Mouse (Mus musculus) heart, adult 10 weeks (tissue): ENCODE results near the gene Rusc2. TPM values are rescaled to one million over a fixed set of nuclear protein-coding genes. Genes with fewer than 3 reads are reported as not detected.

ENCODE experiments used
- polyA plus RNA-seq: library from polyadenylated mRNA; stranded (reverse); fragments of 350-450 nt; fragmentation: Illumina TruSeq; extraction: RNeasy Lipid Tissue Mini Kit (QIAGEN cat#74804); gene quantifications from one replicate; pipeline ENCODE4 v1.2.3, GENCODE M21; 2014; ENCODE audit warnings: low read depth, low replicate concordance

The Rusc2 gene
- 28.7 TPM for polyA plus RNA-seq

GRCm38 (mm10) chr4:43381408-43382154 is at the start of gene Rusc2:
Rusc2 (plus strand) TSS chr4:43381979.

GRCm38 (mm10) chr4:43428946-43429345 is 47.2 kb downstream of the Rusc2 start, which contains the start of gene Fam166b:
Fam166b (minus strand) TSS chr4:43429134.

DNA sequence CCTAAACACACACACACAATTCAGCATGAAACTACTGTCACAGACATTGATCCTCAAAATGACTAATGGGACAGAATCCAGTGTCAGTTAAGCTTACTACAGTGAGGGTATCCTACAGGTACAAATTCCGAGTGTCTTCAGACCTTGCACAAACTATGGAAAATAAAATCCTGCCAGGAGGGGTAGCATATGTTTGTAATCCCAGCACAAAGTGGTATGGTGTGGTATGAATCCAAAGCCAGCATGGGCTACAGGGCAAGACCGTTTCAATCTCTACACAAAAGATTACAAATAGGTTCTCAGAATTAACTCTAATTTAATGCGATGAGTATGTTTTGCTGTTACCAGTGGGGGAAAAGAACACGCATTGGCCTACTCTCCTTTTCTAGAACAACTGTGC is 59.9 kb downstream of the Rusc2 start, which contains the start of gene Tesk1:
Gene Tesk1, plus strand, starts transcription at position 301 of the 400 bp plus-strand sequence.

GRCm38 (mm10) chr4:43454041-43454836 is 72.5 kb downstream of the Rusc2 start, which contains the start of gene Cd72:
Cd72 (minus strand) TSS chr4:43454628.

Other genes with a start within 250 kb of the Rusc2 start
- gene Atp8b5, start 114.8 kb upstream of the Rusc2 start, polyA plus RNA-seq: 0.18 TPM
- not detected for gene Fam166b, start 47.2 kb downstream of the Rusc2 start, polyA plus RNA-seq
- gene Tesk1, start 60.0 kb downstream of the Rusc2 start, polyA plus RNA-seq: 33.9 TPM
- 2.3 TPM for gene Cd72, start 72.6 kb downstream of the Rusc2 start, polyA plus RNA-seq
- gene Sit1, start 101.8 kb downstream of the Rusc2 start, polyA plus RNA-seq: not detected
- 48.0 TPM for gene Ccdc107, start 110.9 kb downstream of the Rusc2 start, polyA plus RNA-seq
- gene Arhgef39, start 117.7 kb downstream of the Rusc2 start, polyA plus RNA-seq: 1.3 TPM
- 0.92 TPM for gene Car9, start 125.0 kb downstream of the Rusc2 start, polyA plus RNA-seq
- gene Tpm2, start 141.8 kb downstream of the Rusc2 start, polyA plus RNA-seq: 82.5 TPM
- gene Creb3, start 180.4 kb downstream of the Rusc2 start, polyA plus RNA-seq: 32.4 TPM
- 51.7 TPM for gene Tln1, start 180.7 kb downstream of the Rusc2 start, polyA plus RNA-seq
- gene Rgp1, start 196.7 kb downstream of the Rusc2 start, polyA plus RNA-seq: 28.1 TPM
- gene Gba2, start 196.9 kb downstream of the Rusc2 start, polyA plus RNA-seq: 17.7 TPM
- gene Msmp, start 202.5 kb downstream of the Rusc2 start, polyA plus RNA-seq: not detected
- 50.9 TPM for gene Npr2, start 250.0 kb downstream of the Rusc2 start, polyA plus RNA-seq